Mouse (Mus musculus): ENCODE measurements around the gene Hsd11b1.

GRCm38 (mm10) chr1:193278414-193279045, 14.7 kb upstream of the Hsd11b1 start:
- no peak for TF ChIP-seq POLR2A (IDR thresholded peaks at IDR 0.05; ENCODE audit: low read depth, low read length)
- TF ChIP-seq CTCF (IDR thresholded peaks at IDR 0.05; ENCODE audit: borderline replicate concordance, insufficient read depth, low read length): no peak
